Mouse (Mus musculus) left cerebral cortex, adult 9 months (tissue): ENCODE results near the gene Gnpda2.

Source experiments
- DNase-seq, 2 experiments: peaks; one replicate each; pipeline ENCODE4 v3.0.0; 2022; ENCODE audit warnings: low spot score in 2 of 2

The Gnpda2 gene

GRCm38 (mm10) chr5:69591640-69592461 is at the start of gene Gnpda2:
Gene Gnpda2 (minus strand): TSS chr5:69592340.
- peak; percentile 39 to 87 for DNase-seq

DNA sequence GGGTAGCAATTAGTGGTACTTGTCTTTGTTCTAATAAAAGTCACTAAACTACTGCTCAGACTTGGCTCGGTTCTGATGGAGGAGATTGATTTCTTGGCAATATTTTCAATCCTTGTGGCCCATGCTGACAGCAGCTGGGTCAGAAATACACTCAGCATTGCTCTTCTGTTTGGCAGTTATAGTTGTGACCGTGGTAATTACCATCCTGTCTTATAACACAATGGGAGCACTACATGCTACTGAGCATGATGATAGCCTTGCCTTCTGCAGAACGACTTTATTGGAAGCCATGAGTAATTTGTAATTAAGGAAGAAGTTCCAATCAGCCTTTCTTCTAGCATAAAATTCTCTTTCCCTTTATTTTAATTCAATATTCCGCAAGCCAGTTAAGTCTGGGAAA is 42.6 kb upstream of the Gnpda2 start:
- DNase-seq: no peak

- peak in 1 of 2 experiments; percentile 7 for DNase-seq
Observed at GRCm38 (mm10) chr5:69620899-69621298, 28.8 kb upstream of the Gnpda2 start.

DNA sequence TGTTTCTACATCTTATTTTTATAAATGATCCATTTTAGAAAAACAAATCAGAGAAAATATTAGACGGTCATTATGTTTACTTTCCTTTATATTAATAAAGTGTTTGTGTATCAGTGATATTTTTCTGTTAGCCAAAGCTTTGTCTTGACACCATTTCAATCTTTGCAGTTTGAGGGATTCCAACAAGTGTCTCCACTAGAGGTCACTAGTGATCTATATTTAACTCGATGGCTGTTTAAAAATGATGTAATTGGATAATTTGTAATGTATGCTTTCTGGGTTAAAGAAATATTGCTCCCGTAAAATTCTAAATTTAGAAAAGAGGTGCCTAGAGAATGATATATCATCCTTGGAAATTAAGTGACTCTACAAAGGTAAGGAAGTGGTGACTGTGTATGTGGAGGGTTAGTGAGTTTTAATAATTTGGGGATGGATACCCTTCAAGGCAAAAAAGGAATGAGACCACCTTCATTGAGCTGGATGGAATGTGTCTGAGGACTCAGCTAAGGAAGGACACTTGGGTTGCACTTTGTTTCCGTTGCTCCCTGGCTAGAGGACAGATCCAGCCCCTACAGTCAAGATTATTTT is 21.2 kb upstream of the Gnpda2 start:
- DNase-seq: peak in 1 of 2 experiments; percentile 20

GRCm38 (mm10) chr5:69601027-69601426 is 8.9 kb upstream of the Gnpda2 start:
- no peak for DNase-seq

DNA sequence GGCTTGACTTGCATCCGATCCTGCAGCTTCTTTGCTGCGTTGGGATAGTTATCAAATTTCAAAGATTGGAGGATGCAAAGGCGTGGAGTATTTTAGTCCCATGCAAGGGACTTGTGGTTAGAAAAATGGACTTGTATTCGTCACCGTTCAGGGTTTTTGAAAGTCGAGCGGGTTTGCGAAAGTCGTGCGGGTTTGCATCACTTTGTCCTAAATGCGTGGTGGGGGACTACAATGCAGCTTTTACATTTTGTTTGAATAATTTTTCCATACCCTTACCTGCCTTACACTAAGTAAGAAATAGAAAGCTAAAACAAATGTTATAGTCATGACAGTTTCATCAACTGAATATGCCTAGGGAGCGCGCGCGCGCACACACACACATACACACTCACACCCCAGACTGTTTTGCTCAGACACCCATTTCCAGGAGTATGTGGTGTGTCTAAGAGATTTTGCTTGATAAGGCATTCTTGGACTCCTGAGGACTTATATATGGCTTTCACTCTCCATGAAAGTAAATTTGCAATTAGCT is 34.7 kb downstream of the Gnpda2 start:
- DNase-seq: no peak

GRCm38 (mm10) chr5:69556628-69557403 is 35.3 kb downstream of the Gnpda2 start, which contains the start of gene Guf1:
Gene Guf1 (plus strand): TSS chr5:69556923.
- DNase-seq: peak; percentile 83 to 96

DNA sequence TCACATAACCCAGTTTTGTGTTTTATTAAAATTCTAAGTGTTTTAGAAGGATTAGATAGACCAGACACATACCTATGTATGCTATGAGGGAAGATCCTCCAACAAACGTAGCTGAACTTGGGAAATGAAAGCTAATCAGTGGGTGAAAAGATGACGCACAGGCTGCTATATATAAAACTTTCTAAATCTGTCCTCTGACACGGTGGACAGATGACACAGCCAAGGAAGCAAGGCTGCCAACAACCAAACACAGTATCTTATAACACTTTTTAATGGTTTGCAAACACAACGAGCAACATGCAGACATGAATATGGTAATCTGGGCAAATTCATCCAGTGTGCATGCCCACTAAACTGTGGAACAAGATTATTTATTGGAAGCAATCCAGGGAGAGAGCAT is 49.7 kb downstream of the Gnpda2 start, which contains the start of gene Yipf7:
Yipf7 (minus strand) TSS at position 160 of the 400 bp plus-strand sequence.
- peak in 1 of 2 experiments; percentile 38 for DNase-seq

- no peak for DNase-seq
Observed at GRCm38 (mm10) chr5:69541680-69542079, 50.5 kb downstream of the Gnpda2 start.

- no peak for DNase-seq
Observed at GRCm38 (mm10) chr5:69523944-69524343, 68.2 kb downstream of the Gnpda2 start.
